Comparison of ENCODE assay signal across 20 mouse cellular contexts in genomic region chr2:59179487-59179886, GRCm38 (mm10). TPM values are rescaled to one million over a fixed set of nuclear protein-coding genes. Genes with fewer than 3 reads are reported as not detected.
DNase-seq lines count a peak whose midpoint lies in the region; ATAC-seq lines count a peak whose summit lies in the region.
"Had no signal": no experiment of that assay in that cellular context is flagged by ENCODE, and none has a peak within 500 bp of the region (broad histone marks: within the 10 kb centered on the region; RNA-seq: fewer than 3 reads in every experiment).

No protein-coding gene starts in this region.

- H3K27me3 ChIP-seq in kidney, embryonic 15.5 days: no peaks in the 10 kb centered on the region
- H3K27me3 ChIP-seq in kidney, embryonic 14.5 days (ENCODE audit: control insufficient read depth, insufficient read depth, low read length): no peaks in the 10 kb centered on the region
- H3K27me3 ChIP-seq in lung, embryonic 15.5 days: no peaks in the 10 kb centered on the region
- no peaks in the 10 kb centered on the region for H3K27me3 ChIP-seq in intestine, embryonic 16.5 days (replicated peaks; ENCODE audit: control insufficient read depth, insufficient read depth, low read length)
- H3K27me3 ChIP-seq: liver, embryonic 12.5 days; midbrain, embryonic 15.5 days had no signal

- H3K4me2 ChIP-seq in kidney, embryonic 15.5 days: no peak overlapping the region
- no peak overlapping the region for H3K4me2 ChIP-seq in kidney, embryonic 14.5 days (replicated peaks; ENCODE audit: low read depth, low read length)
- no peak overlapping the region for H3K4me2 ChIP-seq in lung, embryonic 15.5 days
- no peak overlapping the region for H3K4me2 ChIP-seq in intestine, embryonic 16.5 days (ENCODE audit: low read depth, low read length)
- H3K4me2 ChIP-seq: hindbrain, embryonic 14.5 days; liver, embryonic 12.5 days; midbrain, embryonic 15.5 days had no signal

- WGBS in kidney, embryonic 15.5 days: 57% methylated on average over 5 of the region's 5 CpGs
- WGBS in kidney, embryonic 14.5 days: 59% methylated on average over 5 of the region's 5 CpGs
- 31% methylated on average over 5 of the region's 5 CpGs for WGBS in lung, embryonic 15.5 days
- WGBS in intestine, embryonic 16.5 days: 44% methylated on average over 5 of the region's 5 CpGs

- H3K4me3 ChIP-seq in kidney, embryonic 15.5 days (replicated peaks): no peak overlapping the region
- no peak overlapping the region for H3K4me3 ChIP-seq in kidney, embryonic 14.5 days (ENCODE audit: low read length)
- no peak overlapping the region for H3K4me3 ChIP-seq in lung, embryonic 15.5 days
- no peak overlapping the region for H3K4me3 ChIP-seq in intestine, embryonic 16.5 days (ENCODE audit: low read length)
- H3K4me3 ChIP-seq: embryonic facial prominence, embryonic 10.5 days; liver, embryonic 12.5 days; midbrain, embryonic 15.5 days had no signal

- intact Hi-C loops in left cerebral cortex, postnatal 10 days (cut with DNase I): no loop called here

- 0 out of 2 replicates have a peak, but pooled peaks have one; percentile 1 for ATAC-seq in kidney, embryonic 15.5 days (replicated peaks; ENCODE audit: low FRiP score)
- no peak for ATAC-seq in kidney, embryonic 14.5 days (ENCODE audit: low FRiP score, low TSS enrichment)
- ATAC-seq in lung, embryonic 15.5 days (ENCODE audit: borderline replicate concordance, extremely low read depth, low FRiP score, low TSS enrichment): 0 out of 2 replicates have a peak, but pooled peaks have one; percentile 21
- ATAC-seq in intestine, embryonic 16.5 days: 0 out of 2 replicates have a peak, but pooled peaks have one; percentile 24
- ATAC-seq: forebrain, embryonic 16.5 days; inflammation-experienced regulatory T-cells, adult 6 months; liver, embryonic 12.5 days; midbrain, embryonic 15.5 days had no signal

- H3K36me3 ChIP-seq in kidney, embryonic 15.5 days: no peaks in the 10 kb centered on the region
- no peaks in the 10 kb centered on the region for H3K36me3 ChIP-seq in kidney, embryonic 14.5 days (ENCODE audit: control insufficient read depth, insufficient read depth, low read length)
- H3K36me3 ChIP-seq in lung, embryonic 15.5 days: no peaks in the 10 kb centered on the region; the same call in 1 of the 2 replicates
- H3K36me3 ChIP-seq in intestine, embryonic 16.5 days (ENCODE audit: control insufficient read depth, insufficient read depth, low read length): no peaks in the 10 kb centered on the region
- H3K36me3 ChIP-seq: liver, embryonic 12.5 days; midbrain, embryonic 15.5 days had no signal

- H3K9ac ChIP-seq in kidney, embryonic 15.5 days: no peak overlapping the region
- no peak overlapping the region for H3K9ac ChIP-seq in kidney, embryonic 14.5 days (ENCODE audit: low read depth, low read length)
- H3K9ac ChIP-seq in lung, embryonic 15.5 days: no peak overlapping the region
- no peak overlapping the region for H3K9ac ChIP-seq in intestine, embryonic 16.5 days (ENCODE audit: low read depth, low read length)
- H3K9ac ChIP-seq: hindbrain, embryonic 14.5 days; liver, embryonic 12.5 days; midbrain, embryonic 15.5 days had no signal

- H3K4me1 ChIP-seq in kidney, embryonic 15.5 days: peaks cover 37% of the 10 kb centered on the region
- H3K4me1 ChIP-seq in kidney, embryonic 14.5 days (ENCODE audit: control insufficient read depth, insufficient read depth, low read length): peaks cover 16% of the 10 kb centered on the region; the same call in 1 of the 2 replicates
- H3K4me1 ChIP-seq in lung, embryonic 15.5 days: peaks cover 27% of the 10 kb centered on the region
- peaks cover 33% of the 10 kb centered on the region; the same call in 1 of the 2 replicates for H3K4me1 ChIP-seq in intestine, embryonic 16.5 days (ENCODE audit: control insufficient read depth, insufficient read depth, low read length)

- peak overlapping the region; percentile 23; the same call in 1 of the 2 replicates for H3K27ac ChIP-seq in kidney, embryonic 15.5 days
- H3K27ac ChIP-seq in kidney, embryonic 14.5 days (ENCODE audit: low read depth, low read length): no peak overlapping the region
- peak overlapping the region; percentile 38; the same call in 1 of the 2 replicates for H3K27ac ChIP-seq in lung, embryonic 15.5 days
- no peak overlapping the region for H3K27ac ChIP-seq in intestine, embryonic 16.5 days (ENCODE audit: low read length)
- H3K27ac ChIP-seq: embryonic facial prominence, embryonic 10.5 days; hindbrain, embryonic 14.5 days; liver, embryonic 12.5 days; macrophage; midbrain, embryonic 15.5 days had no signal

- no peaks in the 10 kb centered on the region for H3K9me3 ChIP-seq in kidney, embryonic 15.5 days (replicated peaks)
- no peaks in the 10 kb centered on the region for H3K9me3 ChIP-seq in kidney, embryonic 14.5 days (ENCODE audit: control insufficient read depth, low read length)
- no peaks in the 10 kb centered on the region for H3K9me3 ChIP-seq in lung, embryonic 15.5 days
- no peaks in the 10 kb centered on the region for H3K9me3 ChIP-seq in intestine, embryonic 16.5 days (ENCODE audit: control insufficient read depth, low read length)
- H3K9me3 ChIP-seq: embryonic facial prominence, embryonic 10.5 days; liver, embryonic 12.5 days; midbrain, embryonic 15.5 days had no signal

- no peak for DNase-seq in lung, postnatal 10 days
- DNase-seq in gastrocnemius, adult 8-10 months (ENCODE audit: low spot score in 2 of 2): no peak
- no peak for DNase-seq in left cerebral cortex, postnatal 10 days (ENCODE audit: extremely low spot score in 1 of 2, low spot score in 2 of 2)
- DNase-seq: adrenal gland, postnatal 36 days; cerebellum, adult 9-10 months; gastrocnemius, postnatal 14 days; heart, postnatal 4 days; thymus, adult 18-20 months; thymus, postnatal 36 days had no signal

RNA-seq across cellular contexts. Expression of gene Pkp4, which starts 18.8 kb away (rescaled TPM):
- polyA plus RNA-seq in kidney, embryonic 15.5 days (2015; fragmentation: Nextera tagmentation; extraction: Ambion mirVana): 21.1 and 24.7 TPM in 2 replicates
- 29.7 and 31.1 TPM in 2 replicates for polyA plus RNA-seq in kidney, embryonic 14.5 days (2014; fragmentation: Nextera tagmentation; extraction: Ambion mirVana)
- polyA plus RNA-seq in lung, embryonic 15.5 days (2015; fragmentation: Nextera tagmentation; extraction: Ambion mirVana): 28.3 and 30.8 TPM in 2 replicates
- 17.3 and 19.1 TPM in 2 replicates for polyA plus RNA-seq in intestine, embryonic 16.5 days (2015; fragmentation: Nextera tagmentation; extraction: Ambion mirVana)
- 10 to 100 TPM; 13.4 to 30.6 (median 19.3) TPM for total RNA-seq in gastrocnemius, adult 8-10 months (2022)
- 100 to 1,000 TPM; 208 to 229 TPM for total RNA-seq in left cerebral cortex, postnatal 10 days (2021)

RNA-seq across cellular contexts. Expression of gene Ccdc148, which starts 19.0 kb away (rescaled TPM):
- polyA plus RNA-seq in kidney, embryonic 15.5 days (2015; fragmentation: Nextera tagmentation; extraction: Ambion mirVana): 1.5 and 1.9 TPM in 2 replicates
- polyA plus RNA-seq in kidney, embryonic 14.5 days (2014; fragmentation: Nextera tagmentation; extraction: Ambion mirVana): 1.0 and 1.2 TPM in 2 replicates
- 1.6 and 2.0 TPM in 2 replicates for polyA plus RNA-seq in lung, embryonic 15.5 days (2015; fragmentation: Nextera tagmentation; extraction: Ambion mirVana)
- polyA plus RNA-seq in intestine, embryonic 16.5 days (2015; fragmentation: Nextera tagmentation; extraction: Ambion mirVana): 0.76 and 1.1 TPM in 2 replicates
- not detected for total RNA-seq in gastrocnemius, adult 8-10 months (2022)
- total RNA-seq in left cerebral cortex, postnatal 10 days (2021): 10 to 100 TPM; 12.6 to 13.8 TPM

Comparison
In these comparisons a context has a peak if more than half of its experiments do, and no peak if none do; other contexts are left out.
1. H3K27ac ChIP-seq: peak in kidney, embryonic 15.5 days (single experiment) and lung, embryonic 15.5 days (single experiment); none in kidney, embryonic 14.5 days (single experiment) and intestine, embryonic 16.5 days (single experiment).